ENCODE assay signal across 12 mouse cellular contexts in the genomic region with DNA sequence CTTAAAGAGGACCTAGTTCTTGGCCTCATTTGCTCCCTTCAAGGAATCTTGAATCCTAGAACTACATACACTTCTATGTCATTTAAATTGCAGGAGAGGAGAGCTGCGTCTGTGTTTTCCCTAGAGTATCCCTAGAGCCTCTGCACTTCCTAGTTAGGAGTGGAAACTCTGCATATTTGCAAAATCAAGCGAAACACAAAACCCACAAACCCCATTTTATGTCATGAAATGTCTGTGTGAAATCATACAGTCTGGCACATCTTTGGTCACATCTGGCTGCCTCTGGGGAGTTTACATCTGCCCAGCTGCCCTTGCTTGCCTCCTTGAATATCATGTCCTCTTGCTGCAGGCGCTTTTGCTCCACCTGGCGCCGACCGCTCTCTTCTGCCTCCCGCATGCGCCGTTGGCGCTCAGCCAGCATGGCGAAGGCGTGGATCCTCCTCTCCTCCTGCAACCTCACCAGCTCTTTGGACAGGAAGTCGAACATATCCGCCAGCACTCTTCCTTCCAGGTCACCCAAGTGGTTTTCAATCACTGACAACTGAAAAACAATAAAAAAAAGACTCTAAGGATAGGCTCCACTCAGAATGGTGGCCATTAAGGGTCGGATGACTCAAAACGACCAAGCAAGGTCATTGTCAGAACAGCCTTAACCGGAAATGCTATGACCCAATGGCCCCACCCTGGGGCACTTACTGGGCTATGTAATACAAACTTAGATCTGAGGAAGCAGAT. TPM values are rescaled to one million over a fixed set of nuclear protein-coding genes. Genes with fewer than 3 reads are reported as not detected.
DNase-seq lines count a peak whose midpoint lies in the region; ATAC-seq and TF ChIP-seq lines count a peak whose summit lies in the region.
"Had no signal": no experiment of that assay in that cellular context is flagged by ENCODE, and none has a peak within 500 bp of the region (broad histone marks: within the 10 kb centered on the region; RNA-seq: fewer than 3 reads in every experiment).

No protein-coding gene starts in this region.

- TF ChIP-seq RAD21 in MEL (IDR thresholded peaks at IDR 0.05; ENCODE audit: low read depth, low read length): no peak

- H3K79me2 ChIP-seq in MEL (ENCODE audit: control insufficient read depth, insufficient read depth, low read length, poor library complexity): no peaks in the 10 kb centered on the region

- no peaks in the 10 kb centered on the region for H3K36me3 ChIP-seq in MEL (ENCODE audit: control insufficient read depth in 1 of 2, insufficient read depth in 2 of 2, low read length in 2 of 2)
- H3K36me3 ChIP-seq in liver, postnatal 0 days (replicated peaks; ENCODE audit: insufficient read depth, low read length): no peaks in the 10 kb centered on the region

- no peaks in the 10 kb centered on the region for H3K27me3 ChIP-seq in cerebellum, adult 2 months (ENCODE audit: control insufficient read depth, insufficient read depth, low read length)
- H3K27me3 ChIP-seq in MEL (ENCODE audit: control insufficient read depth in 1 of 2, insufficient read depth in 2 of 2, low read length in 2 of 2): peaks cover 0 to 3% of the 10 kb centered on the region in 2 experiments; a peak in 3 of 4 replicates
- H3K27me3 ChIP-seq in liver, postnatal 0 days (ENCODE audit: insufficient read depth, low read length): no peaks in the 10 kb centered on the region

- peak; percentile 13 to 24 for DNase-seq in cerebellum, adult 2 months
- peak; percentile 22 for DNase-seq in MEL (ENCODE audit: low read depth, low spot score)
- DNase-seq in gonadal fat pad, adult 2 months (ENCODE audit: low read depth): peak; percentile 37
- DNase-seq in liver, postnatal 0 days: no peak
- no peak for DNase-seq in right cerebral cortex, postnatal 4 days
- no peak for DNase-seq in frontal cortex, adult 2 months (ENCODE audit: extremely low spot score in 1 of 2, low spot score in 1 of 2)
- DNase-seq in thymus, adult 18-20 months: no peak
- DNase-seq: layer of hippocampus, adult 9-11 months had no signal

- no peak for TF ChIP-seq EP300 in MEL (IDR thresholded peaks at IDR 0.05; ENCODE audit: low read depth in 1 of 2, low read length in 2 of 2)
- TF ChIP-seq EP300 in liver, postnatal 0 days (IDR thresholded peaks at IDR 0.05; ENCODE audit: low read depth): peak; percentile 33; the same call in 1 of the 2 replicates

- H3K9ac ChIP-seq in MEL (ENCODE audit: control insufficient read depth, low read depth, low read length, poor library complexity, severe bottlenecking): no peak overlapping the region
- H3K9ac ChIP-seq in liver, postnatal 0 days (replicated peaks): no peak overlapping the region

- H3K4me3 ChIP-seq in cerebellum, adult 2 months (replicated peaks; ENCODE audit: insufficient read depth, low read depth, low read length): no peak overlapping the region
- H3K4me3 ChIP-seq in MEL (ENCODE audit: control insufficient read depth in 1 of 2, insufficient read depth in 1 of 2, low read depth in 2 of 2, low read length in 2 of 2): no peak overlapping the region
- no peak overlapping the region for H3K4me3 ChIP-seq in liver, postnatal 0 days (ENCODE audit: low read depth, low read length)

- 0 out of 2 replicates have a peak overlapping the region, but pooled peaks have one; percentile 18 for H3K4me2 ChIP-seq in liver, postnatal 0 days (ENCODE audit: low read depth, low read length)

- no peaks in the 10 kb centered on the region for H3K9me3 ChIP-seq in MEL (replicated peaks; ENCODE audit: insufficient read depth, low read length)
- no peaks in the 10 kb centered on the region for H3K9me3 ChIP-seq in liver, postnatal 0 days (ENCODE audit: low read length)

- no peaks in the 10 kb centered on the region for H3K4me1 ChIP-seq in cerebellum, adult 2 months (ENCODE audit: control insufficient read depth, insufficient read depth, low read length)
- no peaks in the 10 kb centered on the region for H3K4me1 ChIP-seq in MEL (ENCODE audit: control insufficient read depth in 1 of 2, insufficient read depth in 2 of 2, low read length in 2 of 2)
- no peaks in the 10 kb centered on the region for H3K4me1 ChIP-seq in liver, postnatal 0 days (ENCODE audit: insufficient read depth)

- no peak overlapping the region for H3K27ac ChIP-seq in cerebellum, adult 2 months (ENCODE audit: insufficient read depth, low read length)
- no peak overlapping the region for H3K27ac ChIP-seq in MEL (ENCODE audit: control insufficient read depth, low read depth, low read length)
- no peak overlapping the region for H3K27ac ChIP-seq in liver, postnatal 0 days (ENCODE audit: low read depth)

- TF ChIP-seq POLR2A in cerebellum, adult 2 months (IDR thresholded peaks at IDR 0.05; ENCODE audit: borderline replicate concordance, insufficient read depth, low read length): no peak
- TF ChIP-seq POLR2A in MEL (IDR thresholded peaks at IDR 0.05; ENCODE audit: control insufficient read depth in 1 of 2, insufficient read depth in 1 of 2, low read depth in 1 of 2, low read length in 2 of 2, poor library complexity in 1 of 2): no peak

- WGBS in cerebellum, adult 2 months: 71% methylated on average over 17 of the region's 17 CpGs
- WGBS in liver, postnatal 0 days (ENCODE audit: insufficient replicate concordance): 66% methylated on average over 17 of the region's 17 CpGs

- ATAC-seq in cerebellum, adult (ENCODE audit: insufficient number of reproducible peaks, low FRiP score, low TSS enrichment): no peak
- peak; percentile 43; the same call in 1 of the 2 replicates for ATAC-seq in liver, postnatal 0 days

- TF ChIP-seq CTCF in cerebellum, adult 2 months (IDR thresholded peaks at IDR 0.05; ENCODE audit: borderline replicate concordance, insufficient read depth, low read depth, low read length): no peak
- no peak for TF ChIP-seq CTCF in MEL (IDR thresholded peaks at IDR 0.05 in 2 of 3, conservative IDR thresholded peaks at IDR 0.05 in 1 of 3; ENCODE audit: control insufficient read depth in 1 of 3, insufficient read depth in 1 of 3, low read depth in 2 of 3, low read length in 3 of 3, poor library complexity in 1 of 3, severe bottlenecking in 1 of 3)
- TF ChIP-seq CTCF in liver, postnatal 0 days (IDR thresholded peaks at IDR 0.05; ENCODE audit: low read depth): 0 out of 2 replicates have a peak, but pooled peaks have one; percentile 3

TF ChIP-seq in MEL, 35 proteins besides CTCF, POLR2A, EP300 and RAD21:
- TF ChIP-seq CHD2 (IDR thresholded peaks at IDR 0.05; ENCODE audit: low read length): no peak
- TF ChIP-seq BHLHE40 (IDR thresholded peaks at IDR 0.05; ENCODE audit: borderline replicate concordance, low read depth, low read length): no peak
- no peak for TF ChIP-seq SIN3A (IDR thresholded peaks at IDR 0.05; ENCODE audit: low read length)
- no peak for TF ChIP-seq CHD1 (IDR thresholded peaks at IDR 0.05; ENCODE audit: low read depth, low read length)
- TF ChIP-seq GABPA (IDR thresholded peaks at IDR 0.05; ENCODE audit: low read depth, low read length): no peak
- TF ChIP-seq ZKSCAN1 (IDR thresholded peaks at IDR 0.05; ENCODE audit: low read depth, low read length): no peak
- no peak for TF ChIP-seq MEF2A (IDR thresholded peaks at IDR 0.05; ENCODE audit: extremely low read depth, insufficient replicate concordance, low read depth, low read length, poor library complexity, severe bottlenecking)
- no peak for TF ChIP-seq USF2 (IDR thresholded peaks at IDR 0.05; ENCODE audit: borderline replicate concordance in 1 of 2, insufficient read depth in 1 of 2, low read depth in 1 of 2, low read length in 2 of 2)

RNA-seq across cellular contexts. Expression of gene Nr1i2, which starts 10.0 kb away (rescaled TPM):
- polyA plus RNA-seq in cerebellum, adult 2 months (2012; rRNA removed): 0.05 TPM in 1 of 2 replicates, not detected in the other
- total RNA-seq in MEL (2012; rRNA removed): not detected in 2 replicates
- polyA plus RNA-seq in MEL (2012; ENCODE audit: insufficient read depth in 1 of 2, insufficient read length in 2 of 2, low read depth in 1 of 2, low replicate concordance in 2 of 2, missing spikeins in 1 of 2): not detected
- 0.08 and 0.18 TPM in 2 replicates for polyA plus RNA-seq in gonadal fat pad, adult 2 months (2012; rRNA removed)
- 13.8 and 14.6 TPM in 2 replicates for polyA plus RNA-seq in liver, postnatal 0 days (2015; fragmentation: Nextera tagmentation; extraction: Ambion mirVana)
- polyA plus RNA-seq in frontal cortex, adult 2 months (2012; rRNA removed): not detected in 2 replicates
- total RNA-seq: common myeloid progenitor, adult 5-6 weeks had no signal
- polyA plus RNA-seq: C2C12; neural tube, embryonic 11.5 days had no signal

RNA-seq across cellular contexts. Expression of gene Maats1, which starts 37.3 kb away (rescaled TPM):
- polyA plus RNA-seq in cerebellum, adult 2 months (2012; rRNA removed): 0.39 and 0.78 TPM in 2 replicates
- total RNA-seq in MEL (2012; rRNA removed): 0.10 TPM in 1 of 2 replicates, not detected in the other
- under 1 TPM in 1 of 2 experiments, not detected in 1; 0.03 TPM for polyA plus RNA-seq in MEL (2012; ENCODE audit: insufficient read depth in 1 of 2, insufficient read length in 2 of 2, low read depth in 1 of 2, low replicate concordance in 2 of 2, missing spikeins in 1 of 2)
- polyA plus RNA-seq in gonadal fat pad, adult 2 months (2012; rRNA removed): 0.24 and 0.98 TPM in 2 replicates
- polyA plus RNA-seq in liver, postnatal 0 days (2015; fragmentation: Nextera tagmentation; extraction: Ambion mirVana): 0.04 TPM in 1 of 2 replicates, not detected in the other
- polyA plus RNA-seq in frontal cortex, adult 2 months (2012; rRNA removed): 0.80 and 0.86 TPM in 2 replicates
- total RNA-seq: common myeloid progenitor, adult 5-6 weeks had no signal

RNA-seq across cellular contexts. Expression of gene Cox17, which starts 42.2 kb away (rescaled TPM):
- 240 and 256 TPM in 2 replicates for polyA plus RNA-seq in cerebellum, adult 2 months (2012; rRNA removed)
- 293 and 295 TPM in 2 replicates for total RNA-seq in MEL (2012; rRNA removed)
- 100 to 1,000 TPM in 1 of 2 experiments, not detected in 1; 269 TPM for polyA plus RNA-seq in MEL (2012; ENCODE audit: insufficient read depth in 1 of 2, insufficient read length in 2 of 2, low read depth in 1 of 2, low replicate concordance in 2 of 2, missing spikeins in 1 of 2)
- polyA plus RNA-seq in gonadal fat pad, adult 2 months (2012; rRNA removed): 90.6 and 118 TPM in 2 replicates
- 274 and 276 TPM in 2 replicates for polyA plus RNA-seq in liver, postnatal 0 days (2015; fragmentation: Nextera tagmentation; extraction: Ambion mirVana)
- polyA plus RNA-seq in frontal cortex, adult 2 months (2012; rRNA removed): 264 and 278 TPM in 2 replicates

RNA-seq across cellular contexts. Expression of gene Gm21987, which starts 42.2 kb away (rescaled TPM):
- polyA plus RNA-seq in cerebellum, adult 2 months (2012; rRNA removed): 0.41 TPM in 1 of 2 replicates, not detected in the other
- total RNA-seq in MEL (2012; rRNA removed): not detected in 2 replicates
- polyA plus RNA-seq in MEL (2012; ENCODE audit: insufficient read depth in 1 of 2, insufficient read length in 2 of 2, low read depth in 1 of 2, low replicate concordance in 2 of 2, missing spikeins in 1 of 2): not detected
- polyA plus RNA-seq in gonadal fat pad, adult 2 months (2012; rRNA removed): not detected in 2 replicates
- not detected in 2 replicates for polyA plus RNA-seq in liver, postnatal 0 days (2015; fragmentation: Nextera tagmentation; extraction: Ambion mirVana)
- not detected in 2 replicates for polyA plus RNA-seq in frontal cortex, adult 2 months (2012; rRNA removed)
- total RNA-seq: common myeloid progenitor, adult 5-6 weeks had no signal
- polyA plus RNA-seq: C2C12; neural tube, embryonic 11.5 days had no signal

RNA-seq across cellular contexts. Expression of gene Popdc2, which starts 57.4 kb away (rescaled TPM):
- polyA plus RNA-seq in cerebellum, adult 2 months (2012; rRNA removed): 0.31 and 0.36 TPM in 2 replicates
- total RNA-seq in MEL (2012; rRNA removed): 15.2 and 17.5 TPM in 2 replicates
- polyA plus RNA-seq in MEL (2012; ENCODE audit: insufficient read depth in 1 of 2, insufficient read length in 2 of 2, low read depth in 1 of 2, low replicate concordance in 2 of 2, missing spikeins in 1 of 2): 10 to 100 TPM in 1 of 2 experiments, not detected in 1; 45.4 TPM
- polyA plus RNA-seq in gonadal fat pad, adult 2 months (2012; rRNA removed): 10.6 and 12.4 TPM in 2 replicates
- polyA plus RNA-seq in liver, postnatal 0 days (2015; fragmentation: Nextera tagmentation; extraction: Ambion mirVana): 10.8 and 12.6 TPM in 2 replicates
- polyA plus RNA-seq in frontal cortex, adult 2 months (2012; rRNA removed): 0.90 and 1.1 TPM in 2 replicates

Comparison
In these comparisons a context has a peak if more than half of its experiments do, and no peak if none do; other contexts are left out.
1. DNase-seq: peak in cerebellum, adult 2 months (2 of 2), MEL (single experiment) and gonadal fat pad, adult 2 months (single experiment); none in liver, postnatal 0 days (single experiment), right cerebral cortex, postnatal 4 days (single experiment), frontal cortex, adult 2 months (0 of 2) and thymus, adult 18-20 months (0 of 2).
2. RNA of gene Nr1i2, which starts 10.0 kb away (polyA plus RNA-seq): 13.8 to 14.6 TPM in liver, postnatal 0 days; 0.08 to 0.18 TPM in gonadal fat pad, adult 2 months, 0.05 TPM in cerebellum, adult 2 months, not detected in MEL and not detected in frontal cortex, adult 2 months; every median in the first group is over 10 times any median in the second.